Mouse (Mus musculus) kidney, embryonic 15.5 days (tissue): ENCODE data around the gene Tex12. TPM values are rescaled to one million over a fixed set of nuclear protein-coding genes. Genes with fewer than 3 reads are reported as not detected.

Experiments
- ATAC-seq: fragments of 200-750 bp; cut with Nextera tagmentation; replicated peaks from 2 replicates; pipeline ENCODE4 v1.8.0; 2017; ENCODE audit warnings: moderate TSS enrichment; ENCODE audit not compliant: low FRiP score
- H3K27ac ChIP-seq: fragments of 300-500 bp; sonication (generic); 2 replicates; pipeline ENCODE4 v1.5.1; 2015; ENCODE audit warnings: mild to moderate bottlenecking, inconsistent platforms
- H3K27me3 ChIP-seq: fragments of 300-500 bp; sonication (generic); 2 replicates; pipeline ENCODE4 v1.6.1; 2015; ENCODE audit warnings: inconsistent platforms
- H3K36me3 ChIP-seq: fragments of 300-500 bp; sonication (generic); 2 replicates; pipeline ENCODE4 v1.6.1; 2015; ENCODE audit warnings: inconsistent platforms
- H3K4me1 ChIP-seq: fragments of 300-500 bp; sonication (generic); 2 replicates; pipeline ENCODE4 v1.6.1; 2015; ENCODE audit warnings: inconsistent platforms
- H3K4me2 ChIP-seq: fragments of 300-500 bp; sonication (generic); 2 replicates; pipeline ENCODE4 v1.6.1; 2015; ENCODE audit warnings: moderate library complexity, mild to moderate bottlenecking, inconsistent platforms
- H3K4me3 ChIP-seq: fragments of 300-500 bp; sonication (generic); replicated peaks from 2 replicates; pipeline ENCODE4 v1.5.1; 2015; ENCODE audit warnings: mild to moderate bottlenecking, inconsistent platforms
- H3K9ac ChIP-seq: fragments of 300-500 bp; sonication (generic); 2 replicates; pipeline ENCODE4 v1.6.1; 2015; ENCODE audit warnings: mild to moderate bottlenecking, inconsistent platforms
- H3K9me3 ChIP-seq: fragments of 300-500 bp; sonication (generic); replicated peaks from 2 replicates; pipeline ENCODE4 v1.6.1; 2016; ENCODE audit warnings: inconsistent platforms
- WGBS: fragments of 180-500 bp; shearing (Covaris S2); methylation state at CpG from one replicate; pipeline ENCODE4 v1.1.7; 2015; ENCODE audit warnings: mixed read lengths; 5-methylcytosine and 5-hydroxymethylcytosine counted together
- polyA plus RNA-seq: library from polyadenylated mRNA; unstranded; fragments of >200 nt; fragmentation: Nextera tagmentation; extraction: Ambion mirVana; gene quantifications from 2 replicates; pipeline ENCODE4 v1.2.1, GENCODE M21; 2015

Gene Tex12
- polyA plus RNA-seq, 1 experiment from 2014 or later = 0.18 TPM

DNA sequence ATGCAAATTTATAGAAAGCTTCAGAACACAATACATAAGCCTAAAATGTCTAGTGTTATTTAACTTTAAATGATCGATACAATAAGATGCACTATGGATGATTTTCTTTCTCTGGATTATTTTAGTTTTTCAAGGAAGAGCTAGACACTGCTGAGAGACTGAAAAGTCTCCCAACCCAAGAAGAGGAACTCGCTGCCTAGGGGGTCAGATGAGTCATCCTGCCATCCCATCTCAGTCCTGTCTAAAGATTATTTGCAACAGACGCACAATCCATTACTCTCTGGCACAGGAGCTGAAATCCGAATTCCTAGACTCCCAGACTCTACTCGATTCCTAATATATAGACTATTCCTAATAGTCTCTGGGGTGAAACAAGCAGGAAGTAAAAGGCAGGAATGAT is 8.9 kb downstream of the Tex12 start:
- Histone ChIP-seq H3K9me3 (no peaks in the 10 kb centered on the region), H3K4me1 (no peaks in the 10 kb centered on the region), H3K27ac (no peak overlapping the region), H3K36me3 (no peaks in the 10 kb centered on the region), H3K27me3 (no peaks in the 10 kb centered on the region), H3K4me2 (no peak overlapping the region), H3K4me3 (no peak overlapping the region), H3K9ac (no peak overlapping the region)
- no peak for ATAC-seq
- WGBS = 79% methylated on average over 5 of the region's 5 CpGs

DNA sequence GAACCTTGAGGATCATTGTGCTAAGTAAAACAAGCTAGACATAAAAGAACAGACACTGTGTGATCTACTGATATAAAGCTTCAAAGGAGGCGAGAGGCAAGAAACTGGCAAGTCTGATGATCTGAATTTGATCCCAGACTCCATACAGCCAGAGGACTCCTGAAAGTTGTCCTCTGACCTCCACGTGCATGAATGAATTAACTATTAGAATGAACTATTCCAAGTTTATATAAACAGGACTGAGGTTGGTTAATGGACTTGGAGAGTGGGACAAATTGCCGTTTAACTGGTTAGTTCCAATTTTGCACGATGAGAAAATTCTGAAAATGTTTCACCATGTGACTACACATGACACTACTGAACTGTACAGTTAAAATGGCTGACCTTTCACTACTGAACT is 12.2 kb downstream of the Tex12 start:
- WGBS = 83% methylated on average over 4 of the region's 4 CpGs
- no peaks in the 10 kb centered on the region for H3K9me3 ChIP-seq
- no peak overlapping the region for H3K9ac ChIP-seq
- H3K36me3 ChIP-seq = no peaks in the 10 kb centered on the region
- no peaks in the 10 kb centered on the region for H3K4me1 ChIP-seq
- H3K27me3 ChIP-seq = no peaks in the 10 kb centered on the region
- ATAC-seq = no peak
- no peak overlapping the region for H3K4me3 ChIP-seq
- H3K4me2 ChIP-seq = no peak overlapping the region
- no peak overlapping the region for H3K27ac ChIP-seq

DNA sequence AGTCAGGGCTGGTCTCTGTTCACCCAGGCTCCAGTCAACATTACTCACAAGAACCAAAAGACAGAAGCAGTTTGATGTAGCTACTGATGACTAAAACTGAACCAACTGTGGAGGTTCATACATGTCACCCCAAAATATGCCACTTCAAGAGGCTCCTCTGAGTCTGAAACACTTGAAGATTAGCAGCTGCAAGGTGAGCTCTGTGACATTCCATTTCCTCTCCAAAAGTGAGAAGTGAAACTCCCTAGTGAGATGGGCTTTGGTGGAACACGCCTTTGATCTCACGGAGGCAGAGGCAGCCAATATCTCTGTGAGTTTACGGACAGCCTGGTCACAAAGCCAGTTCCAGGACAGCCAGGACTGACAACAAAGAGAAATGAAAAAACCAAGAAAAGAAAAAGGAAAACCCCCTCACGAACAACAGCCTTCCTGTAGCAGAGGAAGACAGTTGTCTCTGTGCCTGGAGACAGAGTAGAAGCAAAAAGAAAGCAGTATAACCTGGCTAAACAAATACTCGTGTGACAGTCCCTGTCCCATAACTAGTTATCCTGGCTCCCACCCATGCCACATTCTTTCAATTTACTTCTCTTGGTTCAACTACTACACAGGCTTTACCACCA is 13.2 kb downstream of the Tex12 start:
- Histone ChIP-seq H3K27me3 (no peaks in the 10 kb centered on the region), H3K4me1 (no peaks in the 10 kb centered on the region), H3K4me3 (no peak overlapping the region), H3K27ac (no peak overlapping the region), H3K9me3 (no peaks in the 10 kb centered on the region), H3K4me2 (no peak overlapping the region), H3K36me3 (no peaks in the 10 kb centered on the region), H3K9ac (no peak overlapping the region)
- ATAC-seq = no peak
- 37% methylated on average over 5 of the region's 5 CpGs for WGBS

DNA sequence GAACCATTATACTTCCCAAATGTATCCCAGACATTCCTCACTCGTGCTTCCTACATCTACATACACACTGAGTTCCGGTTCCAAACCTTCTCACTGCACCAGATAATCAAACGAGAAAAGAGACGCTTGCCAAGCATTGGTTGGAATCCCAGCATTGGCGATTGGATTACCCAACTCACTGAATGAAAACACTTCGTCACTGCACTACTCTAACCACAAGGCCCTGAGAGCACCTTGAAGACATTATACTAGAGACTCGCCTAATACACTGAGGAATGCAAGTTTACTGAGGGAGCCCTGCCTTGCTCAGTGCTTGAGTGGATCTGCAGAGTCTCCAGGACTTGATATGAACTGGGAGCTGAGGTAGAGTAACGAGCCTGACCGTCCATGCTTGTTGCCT is 18.7 kb downstream of the Tex12 start:
- H3K9ac ChIP-seq = no peak overlapping the region
- WGBS = 81% methylated on average over 9 of the region's 9 CpGs
- no peak overlapping the region for H3K27ac ChIP-seq

DNA sequence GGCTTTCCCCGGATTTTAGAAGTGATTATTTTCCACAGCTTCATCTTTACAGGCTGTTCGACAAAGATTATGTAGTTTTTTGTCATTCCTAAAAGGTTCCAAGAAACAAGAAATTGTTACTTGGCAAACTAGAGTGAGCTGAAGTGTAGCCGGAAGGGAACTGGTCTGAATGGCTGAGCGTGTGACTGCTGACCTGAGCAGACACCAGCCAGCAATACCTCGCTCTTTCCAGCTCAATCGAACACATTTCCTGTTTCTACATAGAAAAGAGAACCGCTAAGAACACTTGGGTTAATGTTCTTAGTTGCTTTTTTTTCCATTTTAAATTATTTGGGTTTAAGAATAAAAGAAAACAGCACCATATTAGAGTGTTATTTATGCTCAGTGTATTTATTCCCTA is 21.0 kb downstream of the Tex12 start:
- 67% methylated on average over 7 of the region's 7 CpGs for WGBS
- no peaks in the 10 kb centered on the region for H3K36me3 ChIP-seq
- no peaks in the 10 kb centered on the region for H3K27me3 ChIP-seq
- no peak overlapping the region for H3K4me3 ChIP-seq
- 0 out of 2 replicates have a peak, but pooled peaks cover 3% of the 10 kb centered on the region for H3K4me1 ChIP-seq
- H3K9me3 ChIP-seq = no peaks in the 10 kb centered on the region
- H3K9ac ChIP-seq = no peak overlapping the region
- H3K27ac ChIP-seq = no peak overlapping the region
- H3K4me2 ChIP-seq = no peak overlapping the region
- no peak for ATAC-seq

More for the DNA sequence above, 18.7 kb downstream of the Tex12 start:
- no peak for ATAC-seq
- H3K4me3 ChIP-seq = no peak overlapping the region
- H3K36me3 ChIP-seq = no peaks in the 10 kb centered on the region
- H3K4me1 ChIP-seq = 0 out of 2 replicates have a peak, but pooled peaks cover 3% of the 10 kb centered on the region
- no peaks in the 10 kb centered on the region for H3K9me3 ChIP-seq
- no peaks in the 10 kb centered on the region for H3K27me3 ChIP-seq
- H3K4me2 ChIP-seq = no peak overlapping the region

DNA sequence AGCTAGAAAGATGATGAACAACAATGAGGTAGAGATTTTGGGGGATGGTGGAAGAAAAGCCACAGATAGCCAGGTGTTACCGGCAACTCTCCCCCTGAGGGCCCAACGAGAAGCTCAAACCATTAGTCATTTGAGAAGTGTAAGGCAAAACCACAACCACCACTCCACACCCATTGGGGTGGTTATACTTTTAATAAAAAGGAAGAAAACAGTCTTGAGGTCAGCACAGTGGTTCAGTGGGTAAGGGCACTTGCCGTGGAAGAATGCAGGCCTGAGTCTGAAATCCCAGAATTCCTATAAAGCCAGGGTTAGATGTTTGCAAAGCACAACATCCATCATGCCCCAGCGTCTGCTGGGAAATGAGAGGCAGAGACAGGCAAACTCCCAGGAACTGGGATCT is 23.8 kb downstream of the Tex12 start:
- 63% methylated on average over 4 of the region's 4 CpGs for WGBS
- Histone ChIP-seq H3K9ac (no peak overlapping the region), H3K27ac (no peak overlapping the region), H3K4me1 (0 out of 2 replicates have a peak, but pooled peaks cover 3% of the 10 kb centered on the region), H3K9me3 (no peaks in the 10 kb centered on the region), H3K4me2 (no peak overlapping the region), H3K36me3 (no peaks in the 10 kb centered on the region), H3K27me3 (no peaks in the 10 kb centered on the region), H3K4me3 (no peak overlapping the region)
- ATAC-seq = no peak

DNA sequence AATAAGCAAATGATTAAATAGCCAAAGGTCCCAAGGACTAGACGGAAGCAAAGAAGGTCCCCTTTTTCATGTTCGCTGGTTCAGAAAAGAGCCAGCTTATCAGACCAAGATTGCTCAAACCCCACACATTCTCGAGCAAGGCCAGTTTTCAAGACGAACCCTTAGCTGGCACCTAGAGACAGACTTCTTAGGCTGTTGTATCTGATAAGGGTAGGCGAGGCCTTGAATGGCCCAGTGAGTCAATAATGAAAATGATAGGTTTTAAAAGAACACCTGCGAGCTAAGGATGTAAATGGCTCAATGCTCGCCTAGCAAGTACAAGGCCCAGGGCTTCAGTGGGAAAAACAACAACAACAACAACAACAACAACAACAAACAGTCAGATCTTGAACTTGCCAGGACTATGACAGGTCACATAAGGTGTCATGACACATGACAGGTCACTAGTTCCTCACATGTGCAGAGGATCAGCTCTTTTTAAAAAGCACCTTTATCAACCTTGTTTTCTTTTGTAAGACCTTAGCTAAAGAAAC is 24.5 kb downstream of the Tex12 start:
- H3K4me3 ChIP-seq = no peak overlapping the region
- no peaks in the 10 kb centered on the region for H3K9me3 ChIP-seq
- H3K27ac ChIP-seq = no peak overlapping the region
- H3K27me3 ChIP-seq = no peaks in the 10 kb centered on the region
- H3K4me1 ChIP-seq = 0 out of 2 replicates have a peak, but pooled peaks cover 3% of the 10 kb centered on the region
- ATAC-seq = no peak
- no peaks in the 10 kb centered on the region for H3K36me3 ChIP-seq
- no peak overlapping the region for H3K9ac ChIP-seq
- H3K4me2 ChIP-seq = no peak overlapping the region
- 78% methylated on average over 7 of the region's 7 CpGs for WGBS

DNA sequence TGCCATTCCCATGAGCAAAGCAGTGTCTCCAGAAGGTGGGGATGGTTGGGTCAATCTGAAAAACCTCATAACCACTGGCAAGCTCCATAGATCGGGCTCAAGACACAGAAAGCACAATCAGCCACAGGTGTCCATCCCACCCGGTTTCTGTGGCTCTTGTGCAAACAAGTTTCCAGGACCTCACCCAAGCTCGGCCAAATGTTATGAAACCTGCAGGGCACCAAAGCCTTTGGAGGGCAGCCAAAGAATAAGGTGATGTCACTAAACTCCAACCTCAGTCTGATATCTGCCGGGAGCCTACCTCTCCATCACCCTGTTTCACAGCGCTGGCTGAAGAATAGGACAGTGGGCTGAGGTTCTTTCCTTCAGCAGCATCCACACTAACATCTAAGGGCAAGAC is 25.2 kb downstream of the Tex12 start:
- no peak overlapping the region for H3K9ac ChIP-seq
- no peaks in the 10 kb centered on the region for H3K27me3 ChIP-seq
- 86% methylated on average over 5 of the region's 5 CpGs for WGBS
- ATAC-seq = no peak
- H3K4me2 ChIP-seq = no peak overlapping the region
- 0 out of 2 replicates have a peak, but pooled peaks cover 3% of the 10 kb centered on the region for H3K4me1 ChIP-seq
- H3K36me3 ChIP-seq = no peaks in the 10 kb centered on the region
- H3K9me3 ChIP-seq = no peaks in the 10 kb centered on the region
- H3K27ac ChIP-seq = no peak overlapping the region
- H3K4me3 ChIP-seq = no peak overlapping the region

DNA sequence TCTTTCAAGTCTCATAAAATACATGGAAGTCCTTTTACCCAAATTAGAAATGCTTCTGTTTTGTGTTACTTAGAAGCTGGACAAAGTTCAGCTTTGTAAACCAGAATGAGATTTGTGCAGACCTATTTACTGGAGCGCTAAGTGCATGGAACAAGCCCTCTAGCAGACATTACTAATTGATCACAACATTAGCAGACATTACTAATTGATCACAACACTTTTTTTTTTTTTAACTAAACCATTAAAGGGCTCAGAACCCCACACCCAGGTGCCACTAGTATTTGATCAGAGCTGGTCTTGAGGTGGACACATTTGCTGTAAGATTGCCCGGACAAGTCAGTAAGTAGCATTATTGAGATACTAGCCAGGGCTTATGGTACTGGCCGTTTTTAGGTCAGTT is 27.3 kb downstream of the Tex12 start:
- WGBS = 80% methylated on average over 3 of the region's 3 CpGs
- Histone ChIP-seq H3K4me3 (no peak overlapping the region), H3K4me1 (no peaks in the 10 kb centered on the region), H3K9ac (no peak overlapping the region), H3K36me3 (no peaks in the 10 kb centered on the region), H3K27ac (no peak overlapping the region), H3K9me3 (no peaks in the 10 kb centered on the region), H3K27me3 (no peaks in the 10 kb centered on the region), H3K4me2 (no peak overlapping the region)
- ATAC-seq = no peak

DNA sequence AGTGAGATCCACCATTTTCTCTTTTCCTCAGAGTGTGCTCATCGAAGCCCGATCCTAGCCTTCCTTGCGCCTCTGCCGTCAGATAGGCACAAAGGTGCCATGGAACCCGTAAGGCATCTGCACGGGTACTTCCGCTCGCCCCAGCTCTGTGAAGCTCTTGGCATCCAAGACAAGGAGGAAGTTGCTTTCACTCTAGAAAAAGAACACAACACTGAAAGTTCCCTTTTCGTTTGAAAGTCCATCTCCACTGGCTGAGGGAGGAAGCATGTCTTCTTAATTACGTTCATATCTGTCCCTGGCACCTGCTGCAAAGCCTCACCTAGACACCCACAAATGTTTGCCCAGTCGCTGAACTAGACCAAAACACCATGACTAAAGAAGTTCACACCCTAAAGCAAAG is 27.8 kb downstream of the Tex12 start:
- no peak overlapping the region for H3K4me2 ChIP-seq
- H3K27ac ChIP-seq = no peak overlapping the region
- H3K36me3 ChIP-seq = no peaks in the 10 kb centered on the region
- no peaks in the 10 kb centered on the region for H3K9me3 ChIP-seq
- 83% methylated on average over 11 of the region's 11 CpGs for WGBS
- H3K9ac ChIP-seq = no peak overlapping the region
- no peaks in the 10 kb centered on the region for H3K4me1 ChIP-seq
- H3K27me3 ChIP-seq = no peaks in the 10 kb centered on the region
- ATAC-seq = no peak
- no peak overlapping the region for H3K4me3 ChIP-seq

DNA sequence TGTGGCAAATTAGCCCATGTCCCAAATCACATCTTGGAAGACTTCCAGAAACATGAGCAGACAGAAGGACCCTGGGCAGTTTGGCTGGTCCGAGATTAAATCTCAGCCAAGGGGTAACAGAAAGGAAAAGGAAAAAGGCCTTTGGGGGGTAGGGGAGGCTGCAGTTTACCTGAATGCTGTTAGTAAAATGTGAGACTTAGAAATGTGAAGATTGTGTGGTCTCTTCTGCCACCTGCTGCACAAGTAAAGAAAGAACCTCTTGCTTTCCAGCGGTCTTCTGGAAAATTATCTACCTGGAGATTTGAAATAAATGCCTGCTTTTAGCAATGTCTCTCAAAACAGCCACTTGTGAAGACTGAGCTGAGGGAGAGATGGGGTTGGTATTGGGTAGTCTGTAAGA is 30.2 kb downstream of the Tex12 start:
- Histone ChIP-seq H3K9me3 (no peaks in the 10 kb centered on the region), H3K4me1 (peaks cover 12% of the 10 kb centered on the region), H3K9ac (no peak overlapping the region), H3K4me3 (no peak overlapping the region), H3K4me2 (no peak overlapping the region), H3K27ac (no peak overlapping the region), H3K27me3 (no peaks in the 10 kb centered on the region), H3K36me3 (no peaks in the 10 kb centered on the region)
- WGBS = 36% methylated on average over 2 of the region's 2 CpGs
- ATAC-seq = no peak

DNA sequence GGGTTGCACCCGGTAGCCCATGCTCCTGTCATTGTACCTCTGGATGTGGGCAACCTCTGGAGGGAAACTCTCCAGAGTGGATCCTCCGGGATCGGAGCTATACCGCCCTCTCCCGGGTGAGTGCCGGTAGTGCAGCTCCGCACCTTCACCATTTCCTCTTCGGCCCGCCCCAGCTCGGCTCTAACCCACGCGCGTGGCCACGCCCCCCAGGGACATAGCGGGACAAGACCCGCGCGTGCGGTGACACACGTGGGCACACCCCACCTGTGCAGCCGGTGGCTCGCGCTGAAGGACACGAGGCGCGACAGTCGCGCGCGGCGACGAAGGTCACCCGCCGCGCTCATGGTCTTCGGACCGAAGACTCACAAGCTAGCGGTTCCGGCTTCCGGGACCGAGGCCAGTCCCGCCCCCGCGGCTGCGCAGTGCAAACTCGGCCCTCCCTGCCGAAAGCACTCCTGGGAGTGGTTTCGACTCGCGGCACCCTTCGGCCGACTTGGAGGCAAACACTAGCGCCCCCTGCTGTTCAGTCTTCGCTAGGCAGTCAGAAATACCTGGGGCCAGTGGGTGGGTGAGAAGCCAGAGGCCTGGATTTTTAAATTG is 32.7 kb downstream of the Tex12 start, which contains the start of gene Pts:
Gene Pts (minus strand): TSS at position 432 of the 600 bp plus-strand sequence.
- Histone ChIP-seq H3K4me2 (peak within 1 kb of the TSS; percentile 62), H3K9ac (peak within 1 kb of the TSS; percentile 62), H3K9me3 (no peaks in the 10 kb centered on the region), H3K27ac (peak within 1 kb of the TSS; percentile 78), H3K4me3 (peak within 1 kb of the TSS; percentile 69), H3K36me3 (peaks cover 10% of the 10 kb centered on the region; the same call in 1 of the 2 replicates), H3K27me3 (no peaks in the 10 kb centered on the region), H3K4me1 (peaks cover 12% of the 10 kb centered on the region)
- under 1% methylated on average over 54 of the region's 54 CpGs for WGBS
- ATAC-seq = peak; percentile 99
